Mouse (Mus musculus): Measurements from ENCODE around the gene Wdr95. TPM values are rescaled to one million over a fixed set of nuclear protein-coding genes. Genes with fewer than 3 reads are reported as not detected.

Gene Wdr95
- polyA plus RNA-seq, 1 experiment from 2014 or later: 0.05 TPM

DNA sequence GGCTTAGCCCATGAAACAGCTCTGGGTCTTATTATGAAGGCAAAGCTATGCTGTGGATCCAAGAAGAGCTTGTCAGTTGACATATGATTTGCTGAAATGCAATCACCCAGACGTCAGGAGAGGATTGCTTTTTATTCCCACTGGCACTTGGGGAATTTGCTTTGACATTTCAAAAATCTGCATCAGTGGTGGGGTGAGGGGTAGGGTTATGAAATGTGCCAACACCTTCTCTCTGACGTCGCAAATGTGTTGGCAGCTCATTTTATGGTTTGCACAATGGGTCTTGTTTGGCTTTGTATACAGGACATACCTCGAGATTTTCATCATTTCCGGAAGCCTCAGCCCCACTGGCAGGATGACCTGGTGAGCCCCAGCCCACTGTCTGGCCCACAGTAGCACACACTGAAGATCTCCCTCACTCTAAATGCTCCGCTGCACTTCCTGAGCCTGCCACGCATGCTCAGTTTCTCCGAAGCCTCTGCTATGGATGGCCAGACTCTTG, 55.7 kb downstream of the Wdr95 start:
- Histone ChIP-seq H3K4me2 (ENCODE audit: low read length) (no peak overlapping the region), H3K4me3 (replicated peaks; ENCODE audit: low read depth, low read length) (no peak overlapping the region), H3K9me3 (replicated peaks; ENCODE audit: low read length) (no peaks in the 10 kb centered on the region), H3K27me3 (ENCODE audit: insufficient read depth, low read length) (no peaks in the 10 kb centered on the region), H3K9ac (ENCODE audit: low read depth, low read length) (no peak overlapping the region), H3K36me3 (ENCODE audit: insufficient read depth, low read length) (no peaks in the 10 kb centered on the region), H3K27ac (no peak overlapping the region), H3K4me1 (replicated peaks; ENCODE audit: insufficient read depth, low read length) (no peaks in the 10 kb centered on the region)
- DNase-seq (ENCODE audit: low spot score) (no peak), ATAC-seq (replicated peaks; ENCODE audit: low FRiP score, low read depth) (no peak)
- no peak for TF ChIP-seq CTCF (IDR thresholded peaks at IDR 0.05; ENCODE audit: low read depth)
- 46% methylated on average over 8 of the region's 8 CpGs for WGBS

DNA sequence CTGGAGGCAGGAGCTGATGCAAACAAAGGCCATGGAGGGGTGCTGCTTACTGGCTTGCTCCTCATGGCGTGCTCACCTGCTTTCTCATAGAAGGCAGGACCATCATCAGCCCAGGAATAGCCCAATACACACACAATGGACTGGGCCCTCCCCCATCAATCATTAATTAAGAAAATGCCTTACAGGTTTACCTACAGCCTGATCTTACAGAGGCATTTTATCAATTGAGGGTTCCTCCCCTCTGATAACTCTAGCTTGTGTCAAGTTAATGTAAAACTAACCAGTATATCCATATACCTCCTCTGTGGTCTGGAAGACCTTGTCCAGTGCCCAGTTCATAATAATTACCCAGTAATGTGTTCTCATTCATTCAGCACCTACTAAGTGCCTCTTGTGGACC, 56.8 kb downstream of the Wdr95 start:
- 100% methylated on average over 1 of the region's 1 CpGs for WGBS
- Histone ChIP-seq H3K9ac (ENCODE audit: low read depth, low read length) (no peak overlapping the region), H3K9me3 (replicated peaks; ENCODE audit: low read length) (no peaks in the 10 kb centered on the region), H3K4me2 (ENCODE audit: low read length) (no peak overlapping the region), H3K27me3 (ENCODE audit: insufficient read depth, low read length) (no peaks in the 10 kb centered on the region), H3K4me3 (replicated peaks; ENCODE audit: low read depth, low read length) (no peak overlapping the region), H3K4me1 (replicated peaks; ENCODE audit: insufficient read depth, low read length) (no peaks in the 10 kb centered on the region), H3K27ac (no peak overlapping the region), H3K36me3 (ENCODE audit: insufficient read depth, low read length) (no peaks in the 10 kb centered on the region)
- DNase-seq (ENCODE audit: low spot score): no peak
- ATAC-seq (replicated peaks; ENCODE audit: low FRiP score, low read depth): no peak
- TF ChIP-seq CTCF (IDR thresholded peaks at IDR 0.05; ENCODE audit: low read depth): no peak

DNA sequence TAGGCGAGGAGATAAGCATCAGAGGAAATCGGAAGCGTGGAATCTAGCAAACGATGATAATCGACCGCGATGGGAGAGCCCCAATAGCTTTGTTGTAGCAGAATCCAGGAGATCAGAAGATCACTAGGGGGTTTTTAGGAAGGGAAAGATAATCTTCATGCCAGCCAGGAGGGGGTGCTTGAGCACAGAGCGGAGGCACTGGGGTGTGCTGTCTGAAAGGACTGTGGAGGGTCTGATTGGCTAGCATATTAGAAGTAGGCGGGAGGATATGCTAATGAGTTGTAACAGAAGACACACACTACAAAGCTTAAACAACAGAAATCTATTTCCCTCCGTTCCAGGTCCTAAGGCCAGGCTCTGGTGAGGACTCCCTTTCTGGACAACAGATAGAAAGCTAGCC, 57.4 kb downstream of the Wdr95 start:
- 79% methylated on average over 10 of the region's 10 CpGs for WGBS
- Histone ChIP-seq H3K9me3 (replicated peaks; ENCODE audit: low read length) (no peaks in the 10 kb centered on the region), H3K4me1 (replicated peaks; ENCODE audit: insufficient read depth, low read length) (no peaks in the 10 kb centered on the region), H3K4me2 (ENCODE audit: low read length) (no peak overlapping the region), H3K27ac (no peak overlapping the region), H3K36me3 (ENCODE audit: insufficient read depth, low read length) (no peaks in the 10 kb centered on the region), H3K4me3 (replicated peaks; ENCODE audit: low read depth, low read length) (no peak overlapping the region), H3K9ac (ENCODE audit: low read depth, low read length) (no peak overlapping the region), H3K27me3 (ENCODE audit: insufficient read depth, low read length) (no peaks in the 10 kb centered on the region)
- peak; percentile 64 for DNase-seq (ENCODE audit: low spot score)
- TF ChIP-seq CTCF (IDR thresholded peaks at IDR 0.05; ENCODE audit: low read depth): peak; percentile 44
- no peak for ATAC-seq (replicated peaks; ENCODE audit: low FRiP score, low read depth)

DNA sequence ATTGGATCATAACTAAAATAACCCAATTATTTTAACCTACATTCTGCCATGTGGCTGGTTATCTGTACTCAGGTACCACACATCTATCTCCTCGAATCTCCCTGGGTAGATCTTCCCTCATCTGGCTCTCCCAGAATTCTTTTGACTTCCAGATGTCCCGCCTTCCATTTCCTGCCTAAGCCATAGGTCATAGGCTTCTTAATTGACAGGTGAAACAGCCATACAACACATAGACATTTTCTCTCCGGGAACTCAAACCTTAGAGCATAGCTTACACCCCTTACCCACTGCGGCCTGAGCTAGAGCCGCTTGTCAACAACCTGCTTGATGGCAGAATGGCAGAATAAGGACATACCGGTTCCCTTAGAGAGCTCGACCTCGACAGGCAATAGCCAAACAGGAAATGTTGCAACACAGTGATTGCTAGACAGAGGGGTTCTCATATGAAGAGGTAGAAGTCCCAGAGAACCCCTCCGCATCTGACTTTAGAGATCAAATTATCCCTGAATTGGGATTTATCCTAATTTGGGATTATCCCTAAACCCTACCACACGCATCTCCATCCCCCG, 58.9 kb downstream of the Wdr95 start:
- DNase-seq (ENCODE audit: low spot score) (no peak), ATAC-seq (replicated peaks; ENCODE audit: low FRiP score, low read depth) (no peak)
- WGBS: 85% methylated on average over 11 of the region's 11 CpGs

DNA sequence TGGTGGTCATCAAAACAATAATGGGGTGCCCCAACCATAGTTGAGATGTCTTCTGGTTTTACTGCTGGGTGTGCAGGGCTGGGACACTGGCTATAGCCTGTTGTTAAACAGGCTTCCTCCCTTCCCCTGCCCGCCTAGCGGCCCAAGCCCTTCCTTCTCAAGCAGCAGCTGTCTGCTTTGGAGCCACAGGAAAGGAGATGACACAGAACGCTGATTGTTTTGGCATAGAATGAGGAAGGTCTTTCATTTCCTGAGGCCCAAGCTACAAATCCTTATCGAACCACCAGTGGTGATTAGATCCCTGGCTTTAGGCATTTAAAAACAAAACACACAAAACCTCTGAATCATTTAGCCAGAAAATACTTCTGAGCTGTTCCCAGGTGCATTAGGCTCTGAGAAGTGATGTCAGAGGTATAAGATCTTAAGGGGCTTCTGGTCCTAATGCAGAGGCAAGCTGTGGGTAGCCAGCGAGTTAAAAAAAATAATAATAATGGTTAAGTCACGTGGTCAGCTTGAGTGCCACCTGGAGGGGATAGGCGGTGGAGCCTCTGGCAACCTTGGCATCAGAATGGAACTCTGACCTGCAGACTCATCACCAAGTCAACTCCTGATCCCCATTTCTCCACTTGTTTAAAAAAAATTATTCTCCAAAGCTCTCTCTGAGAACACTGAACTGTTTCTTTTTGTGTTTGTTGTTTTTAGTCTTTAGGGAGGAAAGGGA, 60.5 kb downstream of the Wdr95 start:
- Histone ChIP-seq H3K4me3 (replicated peaks; ENCODE audit: low read depth, low read length) (no peak overlapping the region), H3K9me3 (replicated peaks; ENCODE audit: low read length) (no peaks in the 10 kb centered on the region), H3K4me1 (replicated peaks; ENCODE audit: insufficient read depth, low read length) (no peaks in the 10 kb centered on the region), H3K36me3 (ENCODE audit: insufficient read depth, low read length) (no peaks in the 10 kb centered on the region), H3K9ac (ENCODE audit: low read depth, low read length) (no peak overlapping the region), H3K4me2 (ENCODE audit: low read length) (0 out of 2 replicates have a peak overlapping the region, but pooled peaks have one; percentile 9), H3K27ac (peak overlapping the region; percentile 61), H3K27me3 (ENCODE audit: insufficient read depth, low read length) (no peaks in the 10 kb centered on the region)
- WGBS: 41% methylated on average over 7 of the region's 7 CpGs
- no peak for ATAC-seq (replicated peaks; ENCODE audit: low FRiP score, low read depth)
- TF ChIP-seq CTCF (IDR thresholded peaks at IDR 0.05; ENCODE audit: low read depth): no peak; the same call in 1 of the 2 replicates
- DNase-seq (ENCODE audit: low spot score): peak; percentile 63

More for the DNA sequence above, 58.9 kb downstream of the Wdr95 start:
- Histone ChIP-seq H3K9ac (ENCODE audit: low read depth, low read length) (no peak overlapping the region), H3K4me2 (ENCODE audit: low read length) (no peak overlapping the region), H3K9me3 (replicated peaks; ENCODE audit: low read length) (no peaks in the 10 kb centered on the region), H3K36me3 (ENCODE audit: insufficient read depth, low read length) (no peaks in the 10 kb centered on the region), H3K4me1 (replicated peaks; ENCODE audit: insufficient read depth, low read length) (no peaks in the 10 kb centered on the region), H3K4me3 (replicated peaks; ENCODE audit: low read depth, low read length) (no peak overlapping the region), H3K27ac (no peak overlapping the region), H3K27me3 (ENCODE audit: insufficient read depth, low read length) (no peaks in the 10 kb centered on the region)
- TF ChIP-seq CTCF (IDR thresholded peaks at IDR 0.05; ENCODE audit: low read depth): no peak

DNA sequence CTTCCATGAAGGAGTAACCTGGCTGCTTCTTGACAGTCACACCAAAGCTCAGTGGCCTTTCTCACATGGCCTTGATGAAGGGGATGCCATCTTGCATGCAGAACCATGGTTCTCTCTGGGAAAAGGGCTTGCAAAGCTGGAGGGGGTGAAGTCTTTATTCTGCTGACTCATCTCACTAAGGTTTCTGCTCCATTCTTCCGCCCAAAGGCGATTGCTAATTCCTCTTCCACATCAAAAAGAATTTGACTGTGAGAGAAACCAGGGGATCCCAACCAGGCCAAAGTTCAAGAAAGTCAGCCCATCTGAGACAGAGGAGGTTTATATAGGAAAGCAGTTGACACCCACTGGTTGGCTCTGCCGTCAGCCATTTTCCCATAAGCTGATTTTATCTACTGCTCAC, 61.5 kb downstream of the Wdr95 start:
- DNase-seq (ENCODE audit: low spot score) (no peak), ATAC-seq (replicated peaks; ENCODE audit: low FRiP score, low read depth) (no peak)
- TF ChIP-seq CTCF (IDR thresholded peaks at IDR 0.05; ENCODE audit: low read depth): no peak

More for the DNA sequence above, 61.5 kb downstream of the Wdr95 start:
- no peak overlapping the region for H3K4me2 ChIP-seq (ENCODE audit: low read length)
- H3K9ac ChIP-seq (ENCODE audit: low read depth, low read length): no peak overlapping the region
- H3K4me3 ChIP-seq (replicated peaks; ENCODE audit: low read depth, low read length): no peak overlapping the region
- no peaks in the 10 kb centered on the region for H3K36me3 ChIP-seq (ENCODE audit: insufficient read depth, low read length)
- no peaks in the 10 kb centered on the region for H3K9me3 ChIP-seq (replicated peaks; ENCODE audit: low read length)
- 69% methylated on average over 3 of the region's 3 CpGs for WGBS
- H3K4me1 ChIP-seq (replicated peaks; ENCODE audit: insufficient read depth, low read length): no peaks in the 10 kb centered on the region
- H3K27me3 ChIP-seq (ENCODE audit: insufficient read depth, low read length): no peaks in the 10 kb centered on the region
- H3K27ac ChIP-seq: no peak overlapping the region

All from kidney, postnatal 0 days (tissue).